Mouse (Mus musculus) cerebellum, adult 2 months (tissue): Measurements from ENCODE around the gene Gtpbp1.

ENCODE experiments used
- CTCF ChIP-seq: fragments of 200-500 bp; IDR thresholded peaks from 2 replicates; pipeline ENCODE4 v1.5.1; 2011; ENCODE audit warnings: low read depth, mild to moderate bottlenecking, control low read depth, low read length, moderate library complexity, borderline replicate concordance; ENCODE audit not compliant: insufficient read depth
- POLR2A ChIP-seq: fragments of 200-500 bp; IDR thresholded peaks from 2 replicates; pipeline ENCODE4 v1.6.1; 2011; ENCODE audit warnings: low read length, control low read depth, borderline replicate concordance; ENCODE audit not compliant: insufficient read depth

GRCm38 (mm10) chr15:79656451-79656850 is 34.2 kb upstream of the Gtpbp1 start:
- no peak for TF ChIP-seq POLR2A
- TF ChIP-seq CTCF = no peak
